Mouse (Mus musculus): ENCODE results near the gene Cracr2a. TPM values are rescaled to one million over a fixed set of nuclear protein-coding genes. Genes with fewer than 3 reads are reported as not detected.

Cracr2a gene
- polyA plus RNA-seq, 1 experiment from 2014 or later = 1.1 TPM

DNA sequence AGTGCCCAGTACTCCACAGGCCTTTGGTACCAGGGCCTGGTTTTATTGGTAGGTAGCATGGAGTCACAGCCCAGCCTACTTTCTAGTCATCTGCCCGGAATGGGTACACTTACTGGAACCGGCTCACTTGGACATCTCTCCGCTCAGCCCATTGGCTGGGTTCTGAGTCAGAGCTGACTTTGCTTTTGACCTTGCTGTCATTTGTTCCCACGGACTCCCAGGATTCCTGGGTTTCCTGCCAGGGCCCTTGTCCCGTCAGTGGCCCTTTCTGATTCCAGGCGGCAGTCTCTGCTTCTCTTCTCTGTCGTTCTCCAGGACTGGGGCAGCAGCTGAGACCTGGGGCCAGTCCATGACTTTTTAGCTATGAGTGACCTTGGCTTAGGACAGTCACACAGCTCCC lies 110.9 kb downstream of the Cracr2a start:
- no peak for TF ChIP-seq CTCF (IDR thresholded peaks at IDR 0.05; ENCODE audit: low read depth)
- Histone ChIP-seq H3K36me3 (ENCODE audit: control insufficient read depth, insufficient read depth) (no peaks in the 10 kb centered on the region), H3K4me1 (replicated peaks; ENCODE audit: control insufficient read depth, insufficient read depth, low read length) (no peaks in the 10 kb centered on the region), H3K4me2 (replicated peaks; ENCODE audit: low read depth) (no peak overlapping the region), H3K9me3 (ENCODE audit: control insufficient read depth) (no peaks in the 10 kb centered on the region), H3K27me3 (replicated peaks; ENCODE audit: control insufficient read depth, insufficient read depth, low read length) (no peaks in the 10 kb centered on the region), H3K4me3 (ENCODE audit: low read depth, low read length) (no peak overlapping the region), H3K27ac (ENCODE audit: low read depth, low read length) (no peak overlapping the region), H3K9ac (ENCODE audit: low read depth, low read length) (no peak overlapping the region)
- WGBS = 86% methylated on average over 7 of the region's 7 CpGs
- no peak for ATAC-seq

DNA sequence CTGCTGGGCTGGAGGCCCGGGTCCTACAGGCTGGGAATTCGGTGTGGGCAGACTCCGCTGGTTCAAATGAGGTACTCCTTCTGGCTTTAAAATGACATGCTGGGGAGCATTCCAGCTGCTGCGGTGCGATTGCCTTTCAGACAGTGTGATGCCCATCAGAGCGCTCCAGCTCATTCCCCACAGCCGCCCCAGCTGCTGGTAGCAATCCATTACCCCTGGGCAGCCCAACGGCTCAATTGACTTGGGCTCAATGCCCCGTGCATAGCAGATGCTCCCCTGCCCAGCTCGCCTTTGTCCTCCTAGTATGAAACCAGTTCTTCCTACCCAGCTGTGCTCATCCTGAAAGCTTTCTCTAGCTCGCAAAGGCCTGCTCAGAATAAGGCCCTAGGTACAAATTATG lies 115.7 kb downstream of the Cracr2a start:
- H3K4me3 ChIP-seq (ENCODE audit: low read depth, low read length) = no peak overlapping the region
- 85% methylated on average over 11 of the region's 11 CpGs for WGBS

DNA sequence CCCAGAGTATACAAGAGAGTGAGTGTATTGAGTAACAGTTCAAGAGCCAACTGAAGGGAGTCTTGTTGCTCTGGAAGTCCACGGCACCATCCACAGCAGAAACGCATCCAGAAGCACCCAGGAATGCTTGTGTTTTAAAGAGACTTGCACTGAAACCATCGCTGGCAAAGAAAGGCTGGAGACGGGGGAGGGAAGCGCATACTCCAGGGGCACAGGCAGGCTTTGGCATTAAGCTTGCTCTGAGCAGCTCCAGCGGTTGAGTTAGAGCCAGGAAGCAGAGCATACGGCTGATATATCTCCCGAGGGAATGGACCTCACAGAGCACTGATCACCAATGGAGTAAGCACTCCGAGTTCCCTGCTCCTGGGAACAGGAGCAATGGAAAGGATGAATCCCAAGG lies 117.2 kb downstream of the Cracr2a start:
- whole genome bisulfite sequencing = 69% methylated on average over 9 of the region's 9 CpGs
- H3K27me3 ChIP-seq (replicated peaks; ENCODE audit: control insufficient read depth, insufficient read depth, low read length) = no peaks in the 10 kb centered on the region
- H3K4me3 ChIP-seq (ENCODE audit: low read depth, low read length) = no peak overlapping the region
- H3K36me3 ChIP-seq (ENCODE audit: control insufficient read depth, insufficient read depth) = no peaks in the 10 kb centered on the region
- no peaks in the 10 kb centered on the region for H3K9me3 ChIP-seq (ENCODE audit: control insufficient read depth)
- no peak overlapping the region for H3K4me2 ChIP-seq (replicated peaks; ENCODE audit: low read depth)
- no peak for TF ChIP-seq CTCF (IDR thresholded peaks at IDR 0.05; ENCODE audit: low read depth)
- H3K4me1 ChIP-seq (replicated peaks; ENCODE audit: control insufficient read depth, insufficient read depth, low read length) = no peaks in the 10 kb centered on the region
- no peak overlapping the region for H3K9ac ChIP-seq (ENCODE audit: low read depth, low read length)
- no peak overlapping the region for H3K27ac ChIP-seq (ENCODE audit: low read depth, low read length)
- ATAC-seq = no peak

More for the DNA sequence above, 115.7 kb downstream of the Cracr2a start:
- no peak overlapping the region for H3K4me2 ChIP-seq (replicated peaks; ENCODE audit: low read depth)
- ATAC-seq = no peak
- no peaks in the 10 kb centered on the region for H3K36me3 ChIP-seq (ENCODE audit: control insufficient read depth, insufficient read depth)
- no peak for TF ChIP-seq CTCF (IDR thresholded peaks at IDR 0.05; ENCODE audit: low read depth)
- H3K27me3 ChIP-seq (replicated peaks; ENCODE audit: control insufficient read depth, insufficient read depth, low read length) = no peaks in the 10 kb centered on the region
- H3K9ac ChIP-seq (ENCODE audit: low read depth, low read length) = no peak overlapping the region
- no peak overlapping the region for H3K27ac ChIP-seq (ENCODE audit: low read depth, low read length)
- H3K4me1 ChIP-seq (replicated peaks; ENCODE audit: control insufficient read depth, insufficient read depth, low read length) = no peaks in the 10 kb centered on the region
- no peaks in the 10 kb centered on the region for H3K9me3 ChIP-seq (ENCODE audit: control insufficient read depth)

DNA sequence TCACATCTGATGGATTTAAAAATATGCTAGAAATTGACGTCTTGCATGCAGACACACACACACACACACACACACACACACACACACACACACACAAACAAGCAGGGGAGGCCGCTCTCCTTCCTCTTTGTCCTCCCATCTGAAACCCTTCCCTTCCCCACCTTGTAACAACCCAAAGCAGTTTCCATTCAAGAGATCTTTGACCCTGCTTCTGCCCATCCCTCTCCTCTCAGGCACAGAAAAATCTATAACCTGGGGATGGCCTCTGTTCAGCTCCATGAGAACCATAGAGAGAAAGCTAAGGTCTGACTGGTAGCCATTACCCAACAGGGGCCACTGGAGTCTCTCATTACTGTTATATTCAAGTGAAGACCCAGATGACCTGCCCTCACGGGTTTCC lies 117.9 kb downstream of the Cracr2a start:
- ATAC-seq = peak; percentile 57

DNA sequence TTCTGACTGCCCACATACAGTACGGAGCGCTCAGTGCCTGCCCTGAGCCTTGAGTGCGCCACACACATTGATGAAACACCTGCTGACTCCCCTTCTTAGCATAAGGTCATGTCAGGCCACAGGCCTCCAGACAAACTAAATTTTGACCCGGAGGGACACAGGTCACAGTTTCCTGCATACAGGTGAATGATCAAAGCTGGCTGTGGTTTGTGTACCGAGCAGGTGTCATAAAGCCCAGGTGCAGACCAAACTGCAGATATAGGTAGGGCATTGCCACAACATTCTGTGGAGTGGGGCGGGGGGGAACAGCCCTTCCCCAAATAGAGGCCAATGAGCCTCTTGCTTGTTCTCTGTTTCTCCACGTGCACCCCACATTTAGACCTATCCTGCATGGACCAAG lies 119.6 kb downstream of the Cracr2a start:
- Histone ChIP-seq H3K27me3 (replicated peaks; ENCODE audit: control insufficient read depth, insufficient read depth, low read length) (no peaks in the 10 kb centered on the region), H3K27ac (ENCODE audit: low read depth, low read length) (no peak overlapping the region), H3K4me1 (replicated peaks; ENCODE audit: control insufficient read depth, insufficient read depth, low read length) (no peaks in the 10 kb centered on the region), H3K9me3 (ENCODE audit: control insufficient read depth) (no peaks in the 10 kb centered on the region), H3K36me3 (ENCODE audit: control insufficient read depth, insufficient read depth) (no peaks in the 10 kb centered on the region), H3K9ac (ENCODE audit: low read depth, low read length) (no peak overlapping the region), H3K4me3 (ENCODE audit: low read depth, low read length) (no peak overlapping the region), H3K4me2 (replicated peaks; ENCODE audit: low read depth) (no peak overlapping the region)
- peak; percentile 75 for ATAC-seq
- 58% methylated on average over 7 of the region's 7 CpGs for WGBS
- no peak for TF ChIP-seq CTCF (IDR thresholded peaks at IDR 0.05; ENCODE audit: low read depth)

More for the DNA sequence above, 117.9 kb downstream of the Cracr2a start:
- no peaks in the 10 kb centered on the region for H3K4me1 ChIP-seq (replicated peaks; ENCODE audit: control insufficient read depth, insufficient read depth, low read length)
- H3K9ac ChIP-seq (ENCODE audit: low read depth, low read length) = no peak overlapping the region
- H3K4me3 ChIP-seq (ENCODE audit: low read depth, low read length) = no peak overlapping the region
- no peaks in the 10 kb centered on the region for H3K36me3 ChIP-seq (ENCODE audit: control insufficient read depth, insufficient read depth)
- no peak for TF ChIP-seq CTCF (IDR thresholded peaks at IDR 0.05; ENCODE audit: low read depth)
- H3K4me2 ChIP-seq (replicated peaks; ENCODE audit: low read depth) = no peak overlapping the region
- WGBS = 43% methylated on average over 3 of the region's 3 CpGs
- no peaks in the 10 kb centered on the region for H3K27me3 ChIP-seq (replicated peaks; ENCODE audit: control insufficient read depth, insufficient read depth, low read length)
- H3K27ac ChIP-seq (ENCODE audit: low read depth, low read length) = no peak overlapping the region
- no peaks in the 10 kb centered on the region for H3K9me3 ChIP-seq (ENCODE audit: control insufficient read depth)

DNA sequence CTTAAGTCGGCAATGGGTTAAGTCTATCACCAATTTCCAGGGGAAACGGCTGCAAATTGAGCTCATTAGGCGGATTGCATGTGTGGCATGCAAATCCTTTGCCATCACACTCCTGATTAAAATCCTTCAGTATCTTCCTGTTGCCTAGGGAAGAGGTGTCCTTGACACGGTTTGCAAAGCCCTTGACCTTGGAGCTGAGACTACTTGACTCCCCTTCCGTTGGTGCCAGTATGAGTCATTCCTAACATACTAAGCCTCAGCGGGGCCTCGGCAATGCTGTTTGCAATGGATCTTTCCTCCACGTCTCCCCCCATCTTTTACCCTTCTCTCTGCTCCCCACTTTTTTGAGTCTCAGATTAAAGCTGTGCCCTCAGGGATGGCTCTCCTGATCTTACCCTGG lies 122.4 kb downstream of the Cracr2a start:
- 0 out of 2 replicates have a peak, but pooled peaks cover 5% of the 10 kb centered on the region for H3K4me1 ChIP-seq (replicated peaks; ENCODE audit: control insufficient read depth, insufficient read depth, low read length)
- no peak overlapping the region for H3K9ac ChIP-seq (ENCODE audit: low read depth, low read length)
- no peak for TF ChIP-seq CTCF (IDR thresholded peaks at IDR 0.05; ENCODE audit: low read depth)
- no peak for ATAC-seq
- H3K36me3 ChIP-seq (ENCODE audit: control insufficient read depth, insufficient read depth) = no peaks in the 10 kb centered on the region
- no peak overlapping the region for H3K4me2 ChIP-seq (replicated peaks; ENCODE audit: low read depth)
- H3K4me3 ChIP-seq (ENCODE audit: low read depth, low read length) = no peak overlapping the region
- no peak overlapping the region for H3K27ac ChIP-seq (ENCODE audit: low read depth, low read length)
- no peaks in the 10 kb centered on the region for H3K9me3 ChIP-seq (ENCODE audit: control insufficient read depth)
- no peaks in the 10 kb centered on the region for H3K27me3 ChIP-seq (replicated peaks; ENCODE audit: control insufficient read depth, insufficient read depth, low read length)
- 47% methylated on average over 8 of the region's 8 CpGs for WGBS

DNA sequence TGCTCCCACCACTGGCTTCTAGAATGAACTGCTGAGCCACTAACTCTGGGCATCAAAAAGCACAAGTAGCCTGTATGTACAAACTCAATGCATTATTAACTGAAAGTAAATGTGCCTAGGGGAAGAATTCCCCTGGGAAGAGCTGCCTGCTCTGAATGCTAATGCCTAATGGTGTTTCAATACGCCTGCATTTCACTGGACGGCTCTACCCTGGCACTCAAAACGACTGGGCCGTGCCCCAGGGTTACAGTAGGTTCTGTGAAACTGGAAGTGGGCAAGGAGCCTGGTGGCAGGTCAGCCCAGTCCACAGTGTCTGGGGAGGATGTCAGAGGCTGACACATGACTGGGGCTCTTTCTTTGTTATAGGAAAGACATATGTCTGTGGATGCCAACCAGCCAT lies 123.8 kb downstream of the Cracr2a start:
- H3K9ac ChIP-seq (ENCODE audit: low read depth, low read length) = no peak overlapping the region
- no peak overlapping the region for H3K4me3 ChIP-seq (ENCODE audit: low read depth, low read length)
- no peaks in the 10 kb centered on the region for H3K36me3 ChIP-seq (ENCODE audit: control insufficient read depth, insufficient read depth)
- no peak overlapping the region for H3K4me2 ChIP-seq (replicated peaks; ENCODE audit: low read depth)
- no peak for ATAC-seq
- 84% methylated on average over 4 of the region's 4 CpGs for WGBS
- H3K4me1 ChIP-seq (replicated peaks; ENCODE audit: control insufficient read depth, insufficient read depth, low read length) = 0 out of 2 replicates have a peak, but pooled peaks cover 5% of the 10 kb centered on the region
- no peaks in the 10 kb centered on the region for H3K27me3 ChIP-seq (replicated peaks; ENCODE audit: control insufficient read depth, insufficient read depth, low read length)
- H3K9me3 ChIP-seq (ENCODE audit: control insufficient read depth) = no peaks in the 10 kb centered on the region
- no peak overlapping the region for H3K27ac ChIP-seq (ENCODE audit: low read depth, low read length)
- no peak for TF ChIP-seq CTCF (IDR thresholded peaks at IDR 0.05; ENCODE audit: low read depth)
